Mouse (Mus musculus): ENCODE results near the gene Tbce. TPM values are rescaled to one million over a fixed set of nuclear protein-coding genes. Genes with fewer than 3 reads are reported as not detected.
"Not testable (repeated sequence)": the region's sequence is repeated elsewhere in the genome, so short reads cannot be mapped to it uniquely, and the experiment has no call there.

The Tbce gene
- polyA plus RNA-seq, 1 experiment = 5.2 TPM

DNA sequence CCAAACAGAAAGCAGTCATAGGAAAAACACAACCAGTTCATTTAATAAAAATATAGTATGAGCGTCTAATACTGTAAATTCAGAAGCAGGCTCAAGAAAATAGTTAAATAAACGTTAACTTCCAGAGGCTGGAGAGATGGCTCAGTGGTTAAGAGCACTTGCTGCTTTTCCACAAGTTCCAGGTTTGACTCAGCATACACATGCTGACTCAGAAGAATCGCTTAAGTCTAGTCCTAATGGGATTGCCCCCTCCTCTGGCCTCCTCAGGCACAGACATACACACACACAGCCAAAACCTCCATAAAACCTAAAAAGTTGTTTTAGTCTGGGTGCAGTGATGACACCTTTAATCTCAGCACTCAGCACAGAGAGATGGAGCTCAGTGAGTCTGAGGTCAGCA is 17.4 kb upstream of the Tbce start:
- Histone ChIP-seq H3K4me3 (ENCODE audit: low read depth, low read length) (no peak overlapping the region), H3K27ac (ENCODE audit: insufficient read depth, low read depth, low read length) (no peak overlapping the region), H3K27me3 (ENCODE audit: control insufficient read depth, insufficient read depth, low read length) (no peaks in the 10 kb centered on the region), H3K4me1 (ENCODE audit: control insufficient read depth, insufficient read depth, insufficient read length, low read length) (peaks cover 3% of the 10 kb centered on the region; the same call in 1 of the 2 replicates), H3K36me3 (ENCODE audit: control insufficient read depth, insufficient read depth, low read length) (peaks cover 39% of the 10 kb centered on the region)
- 84% methylated on average over 3 of the region's 3 CpGs for WGBS
- TF ChIP-seq CTCF (IDR thresholded peaks at IDR 0.05; ENCODE audit: extremely low read depth, insufficient read length, insufficient replicate concordance, low read depth, low read length) (no peak), POLR2A (IDR thresholded peaks at IDR 0.05; ENCODE audit: low read depth, low read length) (no peak)

GRCm38 (mm10) chr13:14049878-14050277 is 10.4 kb upstream of the Tbce start:
- Histone ChIP-seq H3K36me3 (ENCODE audit: control insufficient read depth, insufficient read depth, low read length) (peaks cover 43% of the 10 kb centered on the region), H3K4me1 (ENCODE audit: control insufficient read depth, insufficient read depth, insufficient read length, low read length) (no peaks in the 10 kb centered on the region), H3K27me3 (ENCODE audit: control insufficient read depth, insufficient read depth, low read length) (no peaks in the 10 kb centered on the region), H3K4me3 (ENCODE audit: low read depth, low read length) (no peak overlapping the region), H3K27ac (ENCODE audit: insufficient read depth, low read depth, low read length) (no peak overlapping the region)
- no peak for TF ChIP-seq POLR2A (IDR thresholded peaks at IDR 0.05; ENCODE audit: low read depth, low read length)
- TF ChIP-seq CTCF (IDR thresholded peaks at IDR 0.05; ENCODE audit: extremely low read depth, insufficient read length, insufficient replicate concordance, low read depth, low read length) = no peak
- WGBS = 19% methylated on average over 1 of the region's 1 CpGs

- Histone ChIP-seq H3K4me1 (ENCODE audit: control insufficient read depth, insufficient read depth, insufficient read length, low read length) (no peaks in the 10 kb centered on the region; the same call in 1 of the 2 replicates), H3K27ac (ENCODE audit: insufficient read depth, low read depth, low read length) (no peak overlapping the region), H3K4me3 (ENCODE audit: low read depth, low read length) (no peak overlapping the region), H3K36me3 (ENCODE audit: control insufficient read depth, insufficient read depth, low read length) (peaks cover 13% of the 10 kb centered on the region), H3K27me3 (ENCODE audit: control insufficient read depth, insufficient read depth, low read length) (no peaks in the 10 kb centered on the region)
- 34% methylated on average over 2 of the region's 2 CpGs for WGBS
- no peak for TF ChIP-seq POLR2A (IDR thresholded peaks at IDR 0.05; ENCODE audit: low read depth, low read length)
- no peak for TF ChIP-seq CTCF (IDR thresholded peaks at IDR 0.05; ENCODE audit: extremely low read depth, insufficient read length, insufficient replicate concordance, low read depth, low read length)
Measured at GRCm38 (mm10) chr13:14044521-14044920, 5.1 kb upstream of the Tbce start.

- TF ChIP-seq CTCF (IDR thresholded peaks at IDR 0.05; ENCODE audit: extremely low read depth, insufficient read length, insufficient replicate concordance, low read depth, low read length) = no peak
- TF ChIP-seq POLR2A (IDR thresholded peaks at IDR 0.05; ENCODE audit: low read depth, low read length) = no peak
- H3K4me1 ChIP-seq (ENCODE audit: control insufficient read depth, insufficient read depth, insufficient read length, low read length) = peaks cover 1% of the 10 kb centered on the region
- no peak overlapping the region for H3K27ac ChIP-seq (ENCODE audit: insufficient read depth, low read depth, low read length)
- H3K27me3 ChIP-seq (ENCODE audit: control insufficient read depth, insufficient read depth, low read length) = no peaks in the 10 kb centered on the region
- H3K36me3 ChIP-seq (ENCODE audit: control insufficient read depth, insufficient read depth, low read length) = peaks cover 9% of the 10 kb centered on the region; the same call in 1 of the 2 replicates
- H3K4me3 ChIP-seq (ENCODE audit: low read depth, low read length) = no peak overlapping the region
Measured at GRCm38 (mm10) chr13:14043851-14044250, 4.4 kb upstream of the Tbce start.

- H3K27ac ChIP-seq (ENCODE audit: insufficient read depth, low read depth, low read length) = peak overlapping the region; percentile 98
Measured at GRCm38 (mm10) chr13:14040186-14040585, 748 bp upstream of the Tbce start.

GRCm38 (mm10) chr13:14038911-14039291 is 537 bp downstream of the Tbce start:
- no peak overlapping the region for H3K27ac ChIP-seq (ENCODE audit: insufficient read depth, low read depth, low read length)
- no peaks in the 10 kb centered on the region for H3K27me3 ChIP-seq (ENCODE audit: control insufficient read depth, insufficient read depth, low read length)

More at GRCm38 (mm10) chr13:14040186-14040585, 748 bp upstream of the Tbce start:
- Histone ChIP-seq H3K4me1 (ENCODE audit: control insufficient read depth, insufficient read depth, insufficient read length, low read length) (peaks cover 5% of the 10 kb centered on the region), H3K36me3 (ENCODE audit: control insufficient read depth, insufficient read depth, low read length) (no peaks in the 10 kb centered on the region), H3K4me3 (ENCODE audit: low read depth, low read length) (no peak overlapping the region), H3K27me3 (ENCODE audit: control insufficient read depth, insufficient read depth, low read length) (no peaks in the 10 kb centered on the region)
- no peak for TF ChIP-seq POLR2A (IDR thresholded peaks at IDR 0.05; ENCODE audit: low read depth, low read length)
- TF ChIP-seq CTCF (IDR thresholded peaks at IDR 0.05; ENCODE audit: extremely low read depth, insufficient read length, insufficient replicate concordance, low read depth, low read length) = no peak
- 6% methylated on average over 5 of the region's 5 CpGs for WGBS

DNA sequence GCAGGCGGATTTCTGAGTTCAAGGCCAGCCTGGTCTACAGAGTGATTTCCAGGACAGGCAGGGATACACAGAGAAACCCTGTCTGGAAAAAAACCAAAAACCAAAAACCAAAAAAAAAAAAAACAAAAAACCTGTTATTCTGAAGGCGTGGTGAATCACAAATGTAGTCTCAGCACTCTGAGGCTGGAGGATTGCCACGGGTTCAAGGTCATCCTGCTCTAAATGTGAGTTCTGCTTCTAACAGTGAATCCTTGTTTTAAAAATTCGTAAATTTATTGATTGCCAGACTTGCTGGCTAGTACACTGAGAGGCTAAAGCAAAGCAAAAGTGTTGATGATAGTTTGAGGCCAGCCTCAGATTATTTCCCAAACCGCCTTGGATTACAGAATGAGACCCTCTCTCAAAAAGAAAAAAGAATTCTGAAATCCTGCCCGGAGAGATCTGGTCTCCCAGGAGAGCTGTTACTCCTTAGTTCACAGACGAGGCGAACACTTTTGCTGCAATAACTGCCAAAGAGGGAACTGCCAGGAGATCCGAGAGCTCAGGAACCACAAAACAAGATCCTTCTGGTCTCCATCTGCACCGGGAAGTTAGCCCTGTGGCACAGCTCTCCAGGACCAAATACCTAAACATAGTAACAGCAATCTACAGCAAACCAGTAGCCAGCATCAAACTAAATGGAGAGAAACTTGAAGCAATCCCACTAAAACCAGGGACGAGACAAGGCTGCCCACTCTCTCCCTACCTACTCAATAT is 3.4 kb downstream of the Tbce start:
- no peak overlapping the region for H3K4me3 ChIP-seq (ENCODE audit: low read depth, low read length)
- WGBS = 88% methylated on average over 11 of the region's 11 CpGs
- peaks cover 4% of the 10 kb centered on the region; the same call in 1 of the 2 replicates for H3K36me3 ChIP-seq (ENCODE audit: control insufficient read depth, insufficient read depth, low read length)
- TF ChIP-seq CTCF (IDR thresholded peaks at IDR 0.05; ENCODE audit: extremely low read depth, insufficient read length, insufficient replicate concordance, low read depth, low read length) = no peak
- TF ChIP-seq POLR2A (IDR thresholded peaks at IDR 0.05; ENCODE audit: low read depth, low read length) = no peak
- H3K4me1 ChIP-seq (ENCODE audit: control insufficient read depth, insufficient read depth, insufficient read length, low read length) = peaks cover 7% of the 10 kb centered on the region
- H3K27me3 ChIP-seq (ENCODE audit: control insufficient read depth, insufficient read depth, low read length) = no peaks in the 10 kb centered on the region
- no peak overlapping the region for H3K27ac ChIP-seq (ENCODE audit: insufficient read depth, low read depth, low read length)

More at GRCm38 (mm10) chr13:14038911-14039291, 537 bp downstream of the Tbce start:
- H3K4me3 ChIP-seq (ENCODE audit: low read depth, low read length) = peak overlapping the region; percentile 93
- WGBS = under 1% methylated on average over 8 of the region's 8 CpGs
- peaks cover 7% of the 10 kb centered on the region for H3K4me1 ChIP-seq (ENCODE audit: control insufficient read depth, insufficient read depth, insufficient read length, low read length)
- H3K36me3 ChIP-seq (ENCODE audit: control insufficient read depth, insufficient read depth, low read length) = no peaks in the 10 kb centered on the region
- no peak for TF ChIP-seq POLR2A (IDR thresholded peaks at IDR 0.05; ENCODE audit: low read depth, low read length)
- TF ChIP-seq CTCF (IDR thresholded peaks at IDR 0.05; ENCODE audit: extremely low read depth, insufficient read length, insufficient replicate concordance, low read depth, low read length) = no peak

DNA sequence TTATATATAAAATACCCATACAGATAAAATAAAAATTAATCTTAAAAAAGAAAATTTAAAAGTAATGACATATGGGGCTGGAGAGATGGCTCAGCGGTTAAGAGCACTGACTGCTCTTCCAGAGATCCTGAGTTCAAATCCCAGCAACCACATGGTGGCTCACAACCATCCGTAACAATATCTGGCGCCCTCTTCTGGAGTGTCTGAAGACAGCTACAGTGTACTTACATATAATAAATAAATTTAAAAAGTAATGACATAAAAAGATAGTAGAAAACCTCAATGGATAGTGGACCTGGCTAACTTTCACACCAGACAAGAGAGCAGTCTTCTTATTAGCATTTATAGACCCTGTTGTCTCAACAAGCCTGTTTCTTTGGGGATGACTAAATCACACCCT is 4.1 kb downstream of the Tbce start:
- not testable (repeated sequence) for H3K4me1 ChIP-seq (ENCODE audit: control insufficient read depth, insufficient read depth, insufficient read length, low read length); H3K27me3 ChIP-seq (ENCODE audit: control insufficient read depth, insufficient read depth, low read length); H3K27ac ChIP-seq (ENCODE audit: insufficient read depth, low read depth, low read length); H3K4me3 ChIP-seq (ENCODE audit: low read depth, low read length); H3K36me3 ChIP-seq (ENCODE audit: control insufficient read depth, insufficient read depth, low read length)
- 88% methylated on average over 3 of the region's 3 CpGs for WGBS

Measured in small intestine, adult 2 months (tissue).